Mouse (Mus musculus) hindbrain, embryonic 15.5 days (tissue): ENCODE results near the gene Ube3a. TPM values are rescaled to one million over a fixed set of nuclear protein-coding genes. Genes with fewer than 3 reads are reported as not detected.
A peak's percentile ranks its signal among the peaks of the same experiment; 100 is the strongest.

Experiments used
- ATAC-seq: fragments of 200-750 bp; cut with Nextera tagmentation; 2 replicates; pipeline ENCODE4 v1.8.0; 2017; ENCODE audit warnings: low read depth, moderate number of reproducible peaks, moderate TSS enrichment; ENCODE audit not compliant: low FRiP score
- H3K27ac ChIP-seq: fragments of 300-500 bp; sonication (generic); replicated peaks from 2 replicates; pipeline ENCODE4 v1.5.1; 2015; ENCODE audit warnings: mild to moderate bottlenecking, inconsistent platforms
- H3K27me3 ChIP-seq: fragments of 300-500 bp; sonication (generic); 2 replicates; pipeline ENCODE4 v1.6.1; 2015; ENCODE audit warnings: control low read depth, inconsistent platforms
- H3K36me3 ChIP-seq: fragments of 300-500 bp; sonication (generic); 2 replicates; pipeline ENCODE4 v1.6.1; 2015; ENCODE audit warnings: control low read depth, inconsistent platforms
- H3K4me1 ChIP-seq: fragments of 300-500 bp; sonication (generic); replicated peaks from 2 replicates; pipeline ENCODE4 v1.6.1; 2015; ENCODE audit warnings: control low read depth, inconsistent platforms
- H3K4me2 ChIP-seq: fragments of 300-500 bp; sonication (generic); 2 replicates; pipeline ENCODE4 v1.6.1; 2015; ENCODE audit warnings: moderate library complexity, mild to moderate bottlenecking, inconsistent platforms
- H3K4me3 ChIP-seq: fragments of 300-500 bp; sonication (generic); 2 replicates; pipeline ENCODE4 v1.5.1; 2015; ENCODE audit warnings: mild to moderate bottlenecking, inconsistent platforms
- H3K9ac ChIP-seq: fragments of 300-500 bp; sonication (generic); 2 replicates; pipeline ENCODE4 v1.6.1; 2015; ENCODE audit warnings: inconsistent platforms
- H3K9me3 ChIP-seq: fragments of 300-500 bp; sonication (generic); 2 replicates; pipeline ENCODE4 v1.6.1; 2016; ENCODE audit warnings: control low read depth, inconsistent platforms
- WGBS: fragments of 180-500 bp; shearing (Covaris S2); methylation state at CpG from one replicate; pipeline ENCODE4 v1.1.7; 2015; 5-methylcytosine and 5-hydroxymethylcytosine counted together
- polyA plus RNA-seq: library from polyadenylated mRNA; unstranded; fragments of >200 nt; fragmentation: Nextera tagmentation; extraction: Ambion mirVana; gene quantifications from 2 replicates; pipeline ENCODE4 v1.2.1, GENCODE M21; 2015

The Ube3a gene
- 162 and 175 TPM in 2 replicates for polyA plus RNA-seq

GRCm38 (mm10) chr7:59228045-59228865, at the start of gene Ube3a:
Ube3a (plus strand) TSS chr7:59228750.
- H3K9ac ChIP-seq = peak within 1 kb of the TSS; percentile 94
- H3K36me3 ChIP-seq = no peaks in the 10 kb centered on the region
- peak; percentile 98 for ATAC-seq

DNA sequence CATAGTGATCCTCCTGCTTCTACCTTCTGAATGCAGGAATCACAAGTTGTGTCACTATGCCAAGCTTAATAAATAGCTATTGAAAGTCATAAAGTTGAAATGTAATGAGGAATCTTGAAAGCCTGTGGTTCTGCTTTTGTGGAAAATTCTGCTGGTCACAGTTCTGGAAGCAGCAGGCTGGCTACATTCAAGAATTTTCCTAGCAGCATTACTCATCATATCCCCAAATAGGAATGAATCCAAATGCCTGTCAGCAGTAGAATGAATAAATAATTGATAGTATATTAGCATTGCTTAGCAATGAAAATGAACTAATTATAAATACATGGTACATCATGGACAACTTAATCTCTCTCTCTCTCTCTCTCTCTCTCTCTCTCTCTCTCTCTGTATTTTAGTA, 35.7 kb upstream of the Ube3a start:
- no peaks in the 10 kb centered on the region for H3K9me3 ChIP-seq
- no peak overlapping the region for H3K9ac ChIP-seq
- H3K36me3 ChIP-seq = no peaks in the 10 kb centered on the region
- H3K27ac ChIP-seq = no peak overlapping the region
- no peak for ATAC-seq
- H3K27me3 ChIP-seq = no peaks in the 10 kb centered on the region
- no peak overlapping the region for H3K4me3 ChIP-seq
- no peaks in the 10 kb centered on the region for H3K4me1 ChIP-seq
- H3K4me2 ChIP-seq = no peak overlapping the region

More at GRCm38 (mm10) chr7:59228045-59228865, at the start of gene Ube3a:
- Histone ChIP-seq H3K27me3 (no peaks in the 10 kb centered on the region), H3K4me2 (peak within 1 kb of the TSS; percentile 70), H3K27ac (peak within 1 kb of the TSS; percentile 100), H3K4me3 (peak within 1 kb of the TSS; percentile 76), H3K9me3 (no peaks in the 10 kb centered on the region), H3K4me1 (peaks cover 15% of the 10 kb centered on the region)
- WGBS = under 1% methylated on average over 50 of the region's 50 CpGs

- H3K27me3 ChIP-seq = no peaks in the 10 kb centered on the region
- no peak overlapping the region for H3K4me3 ChIP-seq
- no peak overlapping the region for H3K4me2 ChIP-seq
- no peaks in the 10 kb centered on the region for H3K4me1 ChIP-seq
- H3K27ac ChIP-seq = no peak overlapping the region
- 0 out of 2 replicates have a peak, but pooled peaks cover 13% of the 10 kb centered on the region for H3K9me3 ChIP-seq
- no peaks in the 10 kb centered on the region for H3K36me3 ChIP-seq
- no peak for ATAC-seq
- whole genome bisulfite sequencing = 88% methylated on average over 1 of the region's 1 CpGs
- H3K9ac ChIP-seq = no peak overlapping the region
Measured at GRCm38 (mm10) chr7:59214911-59215310, 13.6 kb upstream of the Ube3a start.

DNA sequence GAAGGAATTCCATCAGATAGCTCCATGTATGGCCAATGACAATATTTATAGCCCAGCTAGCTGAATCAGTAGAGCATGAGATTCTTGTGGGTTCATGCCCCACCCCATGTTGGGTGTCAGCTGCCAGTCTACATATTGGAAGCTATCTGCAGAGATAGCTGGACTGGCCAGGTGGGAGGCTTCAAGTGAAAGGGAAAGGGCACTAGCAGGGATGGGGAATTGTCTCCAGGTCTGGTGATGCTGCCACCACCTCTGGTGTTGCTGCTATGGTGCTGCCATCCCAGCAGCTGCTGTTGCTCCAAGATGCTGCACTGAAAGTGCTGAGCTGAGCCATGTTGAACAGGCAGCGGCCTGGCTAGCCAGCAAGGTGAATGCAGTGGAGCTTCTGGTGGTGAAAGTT, 7.3 kb upstream of the Ube3a start:
- Histone ChIP-seq H3K36me3 (no peaks in the 10 kb centered on the region), H3K4me1 (no peaks in the 10 kb centered on the region), H3K27me3 (no peaks in the 10 kb centered on the region), H3K9ac (no peak overlapping the region), H3K9me3 (no peaks in the 10 kb centered on the region), H3K27ac (no peak overlapping the region), H3K4me2 (no peak overlapping the region), H3K4me3 (no peak overlapping the region)
- no peak for ATAC-seq
- WGBS = 94% methylated on average over 1 of the region's 1 CpGs

- peak overlapping the region; percentile 100 for H3K27ac ChIP-seq
- no peak for ATAC-seq
- peak overlapping the region; percentile 70 for H3K4me2 ChIP-seq
- 0% methylated on average over 39 of the region's 39 CpGs for WGBS
- peak overlapping the region; percentile 94 for H3K9ac ChIP-seq
- peak overlapping the region; percentile 76 for H3K4me3 ChIP-seq
- peaks cover 15% of the 10 kb centered on the region for H3K4me1 ChIP-seq
- H3K9me3 ChIP-seq = no peaks in the 10 kb centered on the region
- no peaks in the 10 kb centered on the region for H3K36me3 ChIP-seq
- H3K27me3 ChIP-seq = no peaks in the 10 kb centered on the region
Measured at GRCm38 (mm10) chr7:59228866-59229182, 274 bp downstream of the Ube3a start.

- peak; percentile 61 for ATAC-seq
- under 1% methylated on average over 52 of the region's 52 CpGs for whole genome bisulfite sequencing
- H3K9me3 ChIP-seq = no peaks in the 10 kb centered on the region
- no peaks in the 10 kb centered on the region for H3K27me3 ChIP-seq
- H3K4me2 ChIP-seq = peak overlapping the region; percentile 70
- peak overlapping the region; percentile 100 for H3K27ac ChIP-seq
- H3K36me3 ChIP-seq = no peaks in the 10 kb centered on the region
- peak overlapping the region; percentile 94 for H3K9ac ChIP-seq
- peak overlapping the region; percentile 76 for H3K4me3 ChIP-seq
- H3K4me1 ChIP-seq = peaks cover 15% of the 10 kb centered on the region
Measured at GRCm38 (mm10) chr7:59229183-59229911, 797 bp downstream of the Ube3a start.

DNA sequence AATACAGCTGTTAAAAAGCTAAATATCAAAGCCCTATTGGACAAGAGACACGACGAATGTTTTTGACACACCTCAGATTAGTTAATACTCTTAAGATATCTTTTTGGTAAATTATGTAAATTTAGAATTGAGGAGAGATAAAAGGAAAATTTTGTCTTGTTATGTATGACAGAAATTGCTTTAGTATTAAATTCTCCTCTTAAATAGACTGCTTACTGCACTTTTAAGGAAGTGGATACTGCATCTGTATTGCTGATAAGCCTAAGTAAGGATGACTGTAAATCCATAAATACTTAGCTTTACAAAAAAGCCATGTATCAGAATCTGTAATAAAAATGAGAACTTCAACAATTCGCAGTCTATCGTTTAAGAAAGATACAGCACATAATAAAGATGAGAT, 1.8 kb downstream of the Ube3a start:
- ATAC-seq = no peak
- Histone ChIP-seq H3K4me3 (peak overlapping the region; percentile 76), H3K4me1 (peaks cover 15% of the 10 kb centered on the region), H3K9ac (peak overlapping the region; percentile 94), H3K27ac (peak overlapping the region; percentile 53; the same call in 1 of the 2 replicates), H3K4me2 (peak overlapping the region; percentile 70), H3K27me3 (no peaks in the 10 kb centered on the region), H3K9me3 (no peaks in the 10 kb centered on the region), H3K36me3 (no peaks in the 10 kb centered on the region)
- WGBS = 43% methylated on average over 4 of the region's 4 CpGs

DNA sequence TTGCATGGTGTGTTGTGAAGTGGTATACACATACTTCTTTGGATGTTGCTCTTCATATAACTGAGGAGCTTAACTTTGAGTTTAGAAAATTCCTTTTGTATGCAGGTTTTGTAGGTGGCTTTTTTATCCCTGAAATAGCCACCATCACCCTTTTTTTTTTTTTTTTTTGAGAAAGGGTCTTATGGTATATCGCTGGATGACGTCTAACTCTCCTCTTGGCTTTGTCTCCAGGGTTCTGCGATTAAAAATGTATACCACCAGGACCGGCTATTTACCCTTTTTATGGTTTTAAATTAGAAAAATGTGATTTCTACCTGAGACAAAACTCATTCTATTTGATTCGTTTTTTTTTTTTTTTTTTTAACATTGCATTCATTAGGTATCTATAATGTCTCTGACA, 2.2 kb downstream of the Ube3a start:
- no peak for ATAC-seq
- no peak overlapping the region for H3K27ac ChIP-seq

DNA sequence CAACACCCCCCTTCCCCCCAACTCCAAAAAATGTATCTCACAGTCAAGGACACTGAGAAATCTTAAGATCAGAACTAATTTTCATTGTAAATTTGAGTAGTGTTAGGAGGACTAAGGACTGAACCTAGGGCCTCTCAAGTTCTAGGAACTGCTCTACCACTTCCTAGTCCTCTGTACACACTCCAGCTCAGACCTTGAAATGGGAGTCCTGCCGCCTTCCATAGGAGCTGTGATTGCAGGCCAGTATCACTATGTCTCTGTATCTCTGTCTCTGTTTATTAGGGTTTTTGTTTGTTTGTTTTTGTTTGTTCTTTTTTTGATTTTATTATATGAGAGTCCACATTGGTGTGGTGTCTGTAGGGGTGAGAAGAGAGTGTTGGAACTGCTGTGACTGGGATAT, 3.4 kb downstream of the Ube3a start:
- peak overlapping the region; percentile 23 for H3K4me2 ChIP-seq
- H3K27ac ChIP-seq = no peak overlapping the region
- no peak overlapping the region for H3K9ac ChIP-seq
- no peaks in the 10 kb centered on the region for H3K36me3 ChIP-seq
- no peak overlapping the region for H3K4me3 ChIP-seq
- WGBS = 80% methylated on average over 1 of the region's 1 CpGs
- ATAC-seq = no peak
- no peaks in the 10 kb centered on the region for H3K9me3 ChIP-seq
- no peaks in the 10 kb centered on the region for H3K27me3 ChIP-seq
- H3K4me1 ChIP-seq = peaks cover 15% of the 10 kb centered on the region

More for the DNA sequence above, 2.2 kb downstream of the Ube3a start:
- Histone ChIP-seq H3K9ac (peak overlapping the region; percentile 33), H3K27me3 (no peaks in the 10 kb centered on the region), H3K9me3 (no peaks in the 10 kb centered on the region), H3K4me2 (peak overlapping the region; percentile 70), H3K4me1 (peaks cover 15% of the 10 kb centered on the region), H3K4me3 (peak overlapping the region; percentile 76), H3K36me3 (no peaks in the 10 kb centered on the region)
- 40% methylated on average over 5 of the region's 5 CpGs for WGBS

GRCm38 (mm10) chr7:59234773-59235401, 6.3 kb downstream of the Ube3a start:
- 96% methylated on average over 8 of the region's 8 CpGs for WGBS
- Histone ChIP-seq H3K9me3 (no peaks in the 10 kb centered on the region), H3K36me3 (no peaks in the 10 kb centered on the region), H3K4me3 (no peak overlapping the region), H3K27me3 (no peaks in the 10 kb centered on the region), H3K4me1 (peaks cover 17% of the 10 kb centered on the region), H3K9ac (no peak overlapping the region), H3K27ac (no peak overlapping the region), H3K4me2 (no peak overlapping the region)
- no peak for ATAC-seq

- Histone ChIP-seq H3K4me1 (peaks cover 3% of the 10 kb centered on the region; the same call in 1 of the 2 replicates), H3K36me3 (0 out of 2 replicates have a peak, but pooled peaks cover 4% of the 10 kb centered on the region), H3K9me3 (no peaks in the 10 kb centered on the region), H3K4me2 (no peak overlapping the region), H3K9ac (no peak overlapping the region), H3K27me3 (no peaks in the 10 kb centered on the region), H3K27ac (no peak overlapping the region), H3K4me3 (no peak overlapping the region)
- WGBS = 80% methylated on average over 3 of the region's 3 CpGs
- ATAC-seq = no peak
Measured at GRCm38 (mm10) chr7:59243257-59243656, 14.7 kb downstream of the Ube3a start.

DNA sequence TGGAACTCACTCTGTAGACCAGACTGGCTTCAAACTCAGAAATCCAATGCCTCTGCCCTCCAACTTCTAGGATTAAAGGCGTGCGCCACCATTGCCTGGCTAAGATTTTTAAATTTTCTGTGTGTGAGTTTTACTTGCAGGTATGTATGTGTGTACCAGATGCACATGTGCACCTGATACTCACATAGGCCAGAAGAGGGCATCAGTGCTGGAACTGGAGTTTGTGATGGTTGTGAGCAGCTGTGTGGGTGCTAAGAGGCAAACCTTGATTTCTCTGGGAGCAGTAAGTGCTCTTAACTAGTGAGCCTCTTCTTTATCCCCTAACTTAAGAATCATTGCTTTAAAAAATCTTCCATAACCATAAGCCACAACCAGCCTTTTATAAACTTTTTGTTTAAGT, 17.0 kb downstream of the Ube3a start:
- Histone ChIP-seq H3K9ac (no peak overlapping the region), H3K27me3 (no peaks in the 10 kb centered on the region), H3K4me1 (no peaks in the 10 kb centered on the region), H3K36me3 (0 out of 2 replicates have a peak, but pooled peaks cover 4% of the 10 kb centered on the region), H3K9me3 (no peaks in the 10 kb centered on the region), H3K27ac (no peak overlapping the region), H3K4me2 (no peak overlapping the region), H3K4me3 (no peak overlapping the region)
- no peak for ATAC-seq
- 96% methylated on average over 2 of the region's 2 CpGs for WGBS
